Mouse (Mus musculus) midbrain, embryonic 10.5 days (tissue): ENCODE results near the gene Ccdc120. TPM values are rescaled to one million over a fixed set of nuclear protein-coding genes. Genes with fewer than 3 reads are reported as not detected.

Experiments used
- DNase-seq: peaks from one replicate; pipeline ENCODE4 v3.0.0-alpha.2; 2017; ENCODE audit warnings: low spot score
- H3K27ac ChIP-seq: fragments of 300-500 bp; sonication (generic); replicated peaks from 2 replicates; pipeline ENCODE4 v1.5.1; 2016; ENCODE audit warnings: mild to moderate bottlenecking
- H3K27me3 ChIP-seq: fragments of 300-500 bp; sonication (generic); 2 replicates; pipeline ENCODE4 v1.6.1; 2016; ENCODE audit warnings: low read depth, mild to moderate bottlenecking; ENCODE audit not compliant: poor library complexity, severe bottlenecking
- H3K36me3 ChIP-seq: fragments of 300-500 bp; sonication (generic); 2 replicates; pipeline ENCODE4 v1.6.1; 2016; ENCODE audit warnings: mild to moderate bottlenecking, moderate library complexity
- H3K4me1 ChIP-seq: fragments of 300-500 bp; sonication (generic); 2 replicates; pipeline ENCODE4 v1.6.1; 2016
- H3K4me3 ChIP-seq: fragments of 300-500 bp; sonication (generic); 2 replicates; pipeline ENCODE4 v1.5.1; 2016; ENCODE audit warnings: mild to moderate bottlenecking, moderate library complexity
- H3K9me3 ChIP-seq: fragments of 300-500 bp; sonication (generic); replicated peaks from 2 replicates; pipeline ENCODE4 v1.6.1; 2016; ENCODE audit warnings: mild to moderate bottlenecking
- WGBS: fragments of 180-500 bp; shearing (Covaris S2); methylation state at CpG from one replicate; pipeline ENCODE4 v1.1.7; 2016; 5-methylcytosine and 5-hydroxymethylcytosine counted together
- polyA plus RNA-seq: library from polyadenylated mRNA; unstranded; fragments of >200 nt; fragmentation: Nextera tagmentation; extraction: Ambion mirVana; gene quantifications from 2 replicates; pipeline ENCODE4 v1.2.1, GENCODE M21; 2016

Gene Ccdc120
- polyA plus RNA-seq, 1 experiment from 2014 or later, result 17.0 TPM

GRCm38 (mm10) chrX:7741103-7741502, 9.6 kb downstream of the Ccdc120 start:
- Histone ChIP-seq H3K9me3 (peaks cover 6% of the 10 kb centered on the region; the same call in 1 of the 2 replicates), H3K4me3 (no peak overlapping the region), H3K4me1 (no peaks in the 10 kb centered on the region), H3K27me3 (no peaks in the 10 kb centered on the region), H3K27ac (no peak overlapping the region), H3K36me3 (peaks cover 15% of the 10 kb centered on the region; the same call in 1 of the 2 replicates)
- DNase-seq, result no peak
- 73% methylated on average over 5 of the region's 5 CpGs for WGBS

DNA sequence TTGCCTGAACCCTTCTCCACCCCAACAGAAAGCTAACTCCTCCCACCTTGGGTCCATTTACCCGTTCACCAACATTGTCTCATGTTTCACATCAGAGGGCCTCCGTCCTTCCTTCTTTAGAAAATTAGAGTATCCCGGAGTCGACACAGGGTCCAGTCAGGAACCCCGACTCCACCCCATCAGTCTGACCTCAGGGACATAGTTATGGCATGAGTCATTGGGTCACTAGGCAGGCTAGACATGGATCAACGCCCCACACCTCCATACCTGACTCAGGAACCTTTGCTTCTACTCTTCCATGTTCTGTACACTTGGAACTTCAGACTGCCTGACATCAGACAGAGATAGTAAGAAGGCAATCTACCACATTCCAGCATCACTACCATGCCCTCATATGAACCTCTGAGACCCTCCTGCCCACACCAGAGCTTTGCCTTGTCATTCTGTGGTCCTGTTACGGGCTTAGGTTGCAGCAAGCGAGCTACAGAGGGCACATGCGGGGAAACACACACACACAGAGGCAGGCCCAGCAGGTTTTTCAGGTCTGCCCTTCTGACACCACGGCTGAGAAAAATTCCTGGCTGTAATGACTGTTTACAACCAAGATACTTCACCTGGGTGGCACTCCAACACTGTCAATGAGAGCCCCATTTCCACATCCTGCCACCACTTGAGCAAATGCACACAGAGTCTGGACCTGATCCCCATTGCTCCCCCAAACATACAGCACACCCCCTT, 10.5 kb downstream of the Ccdc120 start:
- Histone ChIP-seq H3K27ac (no peak overlapping the region), H3K4me3 (no peak overlapping the region), H3K4me1 (no peaks in the 10 kb centered on the region), H3K9me3 (peaks cover 6% of the 10 kb centered on the region; the same call in 1 of the 2 replicates), H3K36me3 (peaks cover 19% of the 10 kb centered on the region; the same call in 1 of the 2 replicates), H3K27me3 (no peaks in the 10 kb centered on the region)
- DNase-seq, result no peak
- WGBS, result 76% methylated on average over 10 of the region's 10 CpGs

- whole genome bisulfite sequencing, result 74% methylated on average over 14 of the region's 14 CpGs
- H3K27ac ChIP-seq, result no peak overlapping the region
- H3K9me3 ChIP-seq, result peaks cover 6% of the 10 kb centered on the region; the same call in 1 of the 2 replicates
- no peaks in the 10 kb centered on the region for H3K27me3 ChIP-seq
- DNase-seq, result no peak
- no peak overlapping the region for H3K4me3 ChIP-seq
- peaks cover 23% of the 10 kb centered on the region for H3K36me3 ChIP-seq
- no peaks in the 10 kb centered on the region for H3K4me1 ChIP-seq
Measured at GRCm38 (mm10) chrX:7739336-7740081, 11.2 kb downstream of the Ccdc120 start.

- peaks cover 23% of the 10 kb centered on the region for H3K36me3 ChIP-seq
- DNase-seq, result peak; percentile 66
- H3K4me3 ChIP-seq, result peak overlapping the region; percentile 29
- 31% methylated on average over 26 of the region's 26 CpGs for WGBS
- peaks cover 6% of the 10 kb centered on the region; the same call in 1 of the 2 replicates for H3K9me3 ChIP-seq
- H3K27ac ChIP-seq, result 0 out of 2 replicates have a peak overlapping the region, but pooled peaks have one; percentile 17
- no peaks in the 10 kb centered on the region for H3K27me3 ChIP-seq
- H3K4me1 ChIP-seq, result peaks cover 16% of the 10 kb centered on the region
Measured at GRCm38 (mm10) chrX:7733571-7734156, 17.0 kb downstream of the Ccdc120 start.

GRCm38 (mm10) chrX:7728922-7729265, 21.8 kb downstream of the Ccdc120 start:
- H3K36me3 ChIP-seq, result peaks cover 29% of the 10 kb centered on the region
- H3K4me3 ChIP-seq, result peak overlapping the region; percentile 58
- no peaks in the 10 kb centered on the region for H3K27me3 ChIP-seq
- H3K4me1 ChIP-seq, result peaks cover 16% of the 10 kb centered on the region
- H3K9me3 ChIP-seq, result peaks cover 25% of the 10 kb centered on the region
- WGBS, result 50% methylated on average over 4 of the region's 4 CpGs
- H3K27ac ChIP-seq, result peak overlapping the region; percentile 81
- DNase-seq, result no peak

- Histone ChIP-seq H3K4me3 (peak within 1 kb of the TSS; percentile 58), H3K9me3 (peaks cover 20% of the 10 kb centered on the region), H3K27me3 (no peaks in the 10 kb centered on the region), H3K36me3 (peaks cover 31% of the 10 kb centered on the region), H3K4me1 (peaks cover 12% of the 10 kb centered on the region), H3K27ac (peak within 1 kb of the TSS; percentile 81)
- 21% methylated on average over 42 of the region's 42 CpGs for WGBS
- peak; percentile 77 for DNase-seq
Measured at GRCm38 (mm10) chrX:7728215-7728921, 22.3 kb downstream of the Ccdc120 start, which contains the start of gene Praf2. Gene Praf2, plus strand, starts transcription at chrX:7728439.

DNA sequence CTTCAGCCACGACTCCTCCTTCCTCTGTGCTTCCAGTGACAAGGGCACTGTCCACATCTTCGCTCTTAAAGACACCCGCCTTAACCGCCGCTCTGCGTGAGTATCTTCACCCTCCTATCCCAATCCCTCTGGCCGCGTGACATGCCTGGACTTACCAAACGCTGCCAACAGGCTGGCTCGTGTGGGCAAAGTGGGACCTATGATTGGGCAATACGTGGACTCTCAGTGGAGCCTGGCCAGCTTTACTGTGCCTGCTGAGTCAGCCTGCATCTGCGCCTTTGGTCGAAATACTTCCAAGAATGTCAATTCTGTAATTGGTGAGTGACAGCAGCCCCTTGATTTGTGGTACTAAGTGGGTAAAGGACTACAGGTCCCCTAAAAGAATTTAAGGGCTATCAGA, 23.5 kb downstream of the Ccdc120 start:
- H3K4me1 ChIP-seq, result peaks cover 17% of the 10 kb centered on the region
- WGBS, result 92% methylated on average over 13 of the region's 13 CpGs
- no peaks in the 10 kb centered on the region for H3K27me3 ChIP-seq
- peaks cover 31% of the 10 kb centered on the region for H3K36me3 ChIP-seq
- no peak overlapping the region for H3K4me3 ChIP-seq
- peaks cover 19% of the 10 kb centered on the region for H3K9me3 ChIP-seq
- no peak overlapping the region for H3K27ac ChIP-seq
- DNase-seq, result no peak

- Histone ChIP-seq H3K9me3 (peaks cover 19% of the 10 kb centered on the region), H3K27me3 (no peaks in the 10 kb centered on the region), H3K36me3 (peaks cover 31% of the 10 kb centered on the region), H3K4me3 (no peak overlapping the region), H3K4me1 (peaks cover 17% of the 10 kb centered on the region), H3K27ac (no peak overlapping the region)
- DNase-seq, result no peak
- WGBS, result 85% methylated on average over 12 of the region's 12 CpGs
Measured at GRCm38 (mm10) chrX:7725841-7726240, 24.9 kb downstream of the Ccdc120 start.

DNA sequence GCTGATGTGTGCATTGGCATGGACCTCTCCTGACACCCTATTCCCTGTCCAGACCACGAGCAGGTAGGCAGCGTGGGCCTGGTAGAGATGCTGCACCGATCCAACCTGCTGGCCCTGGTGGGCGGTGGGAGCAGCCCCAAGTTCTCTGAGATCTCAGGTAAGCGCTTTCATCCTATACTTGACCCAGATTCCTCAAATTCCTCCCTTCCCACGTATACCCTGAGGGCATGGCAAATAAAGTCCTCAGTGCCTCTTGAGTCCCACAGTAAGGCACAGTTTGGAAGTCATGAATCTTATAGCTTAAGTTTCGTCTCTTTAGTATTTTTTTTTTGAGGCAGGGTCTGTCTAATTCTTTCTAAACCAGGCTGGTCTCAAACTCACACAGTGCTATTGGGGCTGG, 26.6 kb downstream of the Ccdc120 start:
- WGBS, result 90% methylated on average over 7 of the region's 7 CpGs
- Histone ChIP-seq H3K4me3 (no peak overlapping the region), H3K9me3 (peaks cover 19% of the 10 kb centered on the region), H3K36me3 (peaks cover 31% of the 10 kb centered on the region), H3K27ac (no peak overlapping the region), H3K4me1 (peaks cover 11% of the 10 kb centered on the region), H3K27me3 (no peaks in the 10 kb centered on the region)
- DNase-seq, result no peak

DNA sequence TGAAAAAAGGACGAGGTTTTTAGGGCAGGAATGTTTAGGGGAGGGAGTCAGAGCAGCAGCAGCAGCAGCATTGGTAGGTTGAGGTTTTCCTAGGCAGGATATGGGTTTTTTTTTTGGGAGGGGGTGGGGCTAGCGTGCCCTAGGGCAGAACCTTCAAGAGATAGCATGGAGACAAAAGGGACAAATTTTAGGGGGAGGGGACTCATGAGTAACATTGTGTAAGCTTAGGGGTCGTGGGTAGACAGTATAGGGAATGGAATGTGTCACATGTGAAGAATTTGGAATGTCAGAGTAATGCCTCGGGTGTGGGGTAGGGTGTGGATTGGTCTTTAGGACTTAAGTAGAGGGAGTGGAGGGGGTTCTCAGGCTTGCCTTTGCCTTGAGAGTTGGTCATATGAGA, 28.0 kb downstream of the Ccdc120 start:
- Histone ChIP-seq H3K27ac (no peak overlapping the region), H3K27me3 (no peaks in the 10 kb centered on the region), H3K9me3 (peaks cover 16% of the 10 kb centered on the region), H3K36me3 (peaks cover 31% of the 10 kb centered on the region), H3K4me1 (peaks cover 8% of the 10 kb centered on the region), H3K4me3 (peak overlapping the region; percentile 65)
- WGBS, result 24% methylated on average over 4 of the region's 4 CpGs
- no peak for DNase-seq

- Histone ChIP-seq H3K9me3 (peaks cover 16% of the 10 kb centered on the region), H3K27me3 (no peaks in the 10 kb centered on the region), H3K4me1 (peaks cover 5% of the 10 kb centered on the region), H3K27ac (peak overlapping the region; percentile 94), H3K4me3 (peak overlapping the region; percentile 65), H3K36me3 (peaks cover 29% of the 10 kb centered on the region)
- no peak for DNase-seq
- 25% methylated on average over 11 of the region's 11 CpGs for WGBS
Measured at GRCm38 (mm10) chrX:7722282-7722611, 28.5 kb downstream of the Ccdc120 start.

- Histone ChIP-seq H3K27ac (peak within 1 kb of the TSS; percentile 94), H3K9me3 (peaks cover 10% of the 10 kb centered on the region), H3K27me3 (no peaks in the 10 kb centered on the region), H3K36me3 (peaks cover 23% of the 10 kb centered on the region), H3K4me1 (peaks cover 5% of the 10 kb centered on the region), H3K4me3 (peak within 1 kb of the TSS; percentile 65)
- peak; percentile 71 for DNase-seq
- WGBS, result 24% methylated on average over 22 of the region's 22 CpGs
Measured at GRCm38 (mm10) chrX:7721514-7722281, 29.0 kb downstream of the Ccdc120 start, which contains the start of gene Gm45208. Gene Gm45208, plus strand, starts transcription at chrX:7722245.
